Mouse (Mus musculus) midbrain, postnatal 0 days (tissue): Measurements from ENCODE around the gene Fggy. TPM values are rescaled to one million over a fixed set of nuclear protein-coding genes. Genes with fewer than 3 reads are reported as not detected.

Source experiments
- ATAC-seq: fragments of 200-750 bp; cut with Nextera tagmentation; 2 replicates; pipeline ENCODE4 v1.8.0; 2017; ENCODE audit warnings: moderate number of reproducible peaks, mild to moderate bottlenecking, moderate TSS enrichment, moderate library complexity; ENCODE audit not compliant: low FRiP score
- DNase-seq: peaks from one replicate; pipeline ENCODE4 v3.0.0-alpha.2; 2015; ENCODE audit warnings: low spot score
- H3K27ac ChIP-seq: fragments of 300-500 bp; sonication (generic); 2 replicates; pipeline ENCODE4 v1.5.1; 2014; ENCODE audit warnings: low read depth, mild to moderate bottlenecking, low read length, mixed read lengths
- H3K27me3 ChIP-seq: fragments of 300-500 bp; sonication (generic); 2 replicates; pipeline ENCODE4 v1.6.1; 2014; ENCODE audit warnings: low read length, control low read depth, mixed read lengths; ENCODE audit not compliant: insufficient read depth
- H3K36me3 ChIP-seq: fragments of 300-500 bp; sonication (generic); 2 replicates; pipeline ENCODE4 v1.6.1; 2014; ENCODE audit warnings: low read length, control low read depth, mixed read lengths; ENCODE audit not compliant: insufficient read depth
- H3K4me1 ChIP-seq: fragments of 300-500 bp; sonication (generic); 2 replicates; pipeline ENCODE4 v1.6.1; 2014; ENCODE audit warnings: mild to moderate bottlenecking, control low read depth, antibody characterized with exemption, low read length, mixed read lengths; ENCODE audit not compliant: insufficient read depth
- H3K4me2 ChIP-seq: fragments of 300-500 bp; sonication (generic); 2 replicates; pipeline ENCODE4 v1.6.1; 2014; ENCODE audit warnings: low read depth, mild to moderate bottlenecking, low read length, mixed read lengths; ENCODE audit not compliant: poor library complexity, severe bottlenecking
- H3K4me3 ChIP-seq: fragments of 300-500 bp; sonication (generic); 2 replicates; pipeline ENCODE4 v1.5.1; 2014; ENCODE audit warnings: low read depth, mild to moderate bottlenecking, low read length, moderate library complexity
- H3K9ac ChIP-seq: fragments of 300-500 bp; sonication (generic); replicated peaks from 2 replicates; pipeline ENCODE4 v1.6.1; 2014; ENCODE audit warnings: mild to moderate bottlenecking, low read length, moderate library complexity, mixed read lengths; ENCODE audit not compliant: poor library complexity, severe bottlenecking
- H3K9me3 ChIP-seq: fragments of 300-500 bp; sonication (generic); 2 replicates; pipeline ENCODE4 v1.6.1; 2016; ENCODE audit warnings: low read length, control low read depth
- CTCF ChIP-seq: IDR thresholded peaks from 2 replicates; pipeline ENCODE4 v1.5.1; 2016; ENCODE audit warnings: antibody characterized with exemption, mild to moderate bottlenecking
- WGBS: fragments of 180-500 bp; shearing (Covaris S2); extraction: QIAGEN DNeasy Blood & Tissue Kit; methylation state at CpG from one replicate; pipeline ENCODE4 v1.1.7; 2014; 5-methylcytosine and 5-hydroxymethylcytosine counted together
- polyA plus RNA-seq: library from polyadenylated mRNA; unstranded; fragments of >200 nt; fragmentation: Nextera tagmentation; extraction: Ambion mirVana; gene quantifications from 2 replicates; pipeline ENCODE4 v1.2.1, GENCODE M21; 2015
- total RNA-seq: library from RNA; depleted of rRNA; stranded (reverse); fragments of >200 nt; gene quantifications from 2 replicates; pipeline ENCODE4 v1.2.3, GENCODE M21; 2014

Fggy gene
- total and polyA plus RNA-seq, 2 experiments from 2014 or later: 5.8 to 6.2 TPM

- no peak overlapping the region for H3K4me2 ChIP-seq
- 88% methylated on average over 7 of the region's 7 CpGs for WGBS
- H3K36me3 ChIP-seq: no peaks in the 10 kb centered on the region
- H3K4me3 ChIP-seq: no peak overlapping the region
- H3K27ac ChIP-seq: no peak overlapping the region
- DNase-seq (no peak), ATAC-seq (no peak)
- no peaks in the 10 kb centered on the region for H3K27me3 ChIP-seq
- TF ChIP-seq CTCF: no peak
- no peaks in the 10 kb centered on the region for H3K9me3 ChIP-seq
- H3K9ac ChIP-seq: no peak overlapping the region
- peaks cover 5% of the 10 kb centered on the region; the same call in 1 of the 2 replicates for H3K4me1 ChIP-seq
These were observed 183.9 kb downstream of the Fggy start for GRCm38 (mm10) chr4:95741115-95741734.

- DNase-seq: peak; percentile 27
- 32% methylated on average over 4 of the region's 4 CpGs for WGBS
- Histone ChIP-seq H3K27ac (no peak overlapping the region), H3K9me3 (no peaks in the 10 kb centered on the region), H3K4me3 (no peak overlapping the region), H3K4me2 (no peak overlapping the region), H3K9ac (no peak overlapping the region), H3K4me1 (peaks cover 5% of the 10 kb centered on the region; the same call in 1 of the 2 replicates), H3K27me3 (no peaks in the 10 kb centered on the region), H3K36me3 (no peaks in the 10 kb centered on the region)
- TF ChIP-seq CTCF: peak; percentile 28; the same call in 1 of the 2 replicates
- ATAC-seq: no peak
These were observed 185.7 kb downstream of the Fggy start for GRCm38 (mm10) chr4:95742986-95743385.

- no peaks in the 10 kb centered on the region for H3K36me3 ChIP-seq
- ATAC-seq (no peak), DNase-seq (no peak)
- H3K9ac ChIP-seq: no peak overlapping the region
- no peak overlapping the region for H3K4me3 ChIP-seq
- H3K9me3 ChIP-seq: no peaks in the 10 kb centered on the region
- TF ChIP-seq CTCF: no peak
- no peaks in the 10 kb centered on the region for H3K27me3 ChIP-seq
- WGBS: 92% methylated on average over 6 of the region's 6 CpGs
- H3K4me1 ChIP-seq: no peaks in the 10 kb centered on the region
- H3K4me2 ChIP-seq: no peak overlapping the region
- H3K27ac ChIP-seq: no peak overlapping the region
These were observed 189.6 kb downstream of the Fggy start for GRCm38 (mm10) chr4:95746954-95747353.

GRCm38 (mm10) chr4:95747415-95748202 lies 190.3 kb downstream of the Fggy start:
- ATAC-seq (no peak), DNase-seq (no peak)
- no peaks in the 10 kb centered on the region for H3K27me3 ChIP-seq
- H3K4me1 ChIP-seq: no peaks in the 10 kb centered on the region
- no peak overlapping the region for H3K9ac ChIP-seq
- TF ChIP-seq CTCF: no peak
- WGBS: 87% methylated on average over 12 of the region's 12 CpGs
- no peaks in the 10 kb centered on the region for H3K9me3 ChIP-seq
- no peak overlapping the region for H3K4me2 ChIP-seq
- H3K27ac ChIP-seq: no peak overlapping the region
- no peaks in the 10 kb centered on the region for H3K36me3 ChIP-seq
- H3K4me3 ChIP-seq: no peak overlapping the region

- H3K9ac ChIP-seq: no peak overlapping the region
- H3K9me3 ChIP-seq: no peaks in the 10 kb centered on the region
- WGBS: 94% methylated on average over 5 of the region's 5 CpGs
- DNase-seq: no peak
- ATAC-seq: 0 out of 2 replicates have a peak, but pooled peaks have one; percentile 13
- no peaks in the 10 kb centered on the region for H3K4me1 ChIP-seq
- H3K36me3 ChIP-seq: no peaks in the 10 kb centered on the region
- H3K4me3 ChIP-seq: no peak overlapping the region
- no peak overlapping the region for H3K4me2 ChIP-seq
- no peak for TF ChIP-seq CTCF
- H3K27ac ChIP-seq: no peak overlapping the region
- no peaks in the 10 kb centered on the region for H3K27me3 ChIP-seq
These were observed 192.9 kb downstream of the Fggy start for GRCm38 (mm10) chr4:95750186-95750585.

- 61% methylated on average over 6 of the region's 6 CpGs for WGBS
- ATAC-seq (no peak), DNase-seq (no peak)
- Histone ChIP-seq H3K9ac (no peak overlapping the region), H3K36me3 (no peaks in the 10 kb centered on the region), H3K4me3 (no peak overlapping the region), H3K27me3 (no peaks in the 10 kb centered on the region), H3K4me1 (no peaks in the 10 kb centered on the region), H3K27ac (no peak overlapping the region), H3K9me3 (no peaks in the 10 kb centered on the region), H3K4me2 (no peak overlapping the region)
- TF ChIP-seq CTCF: no peak
These were observed 195.4 kb downstream of the Fggy start for GRCm38 (mm10) chr4:95752538-95753188.
